Mouse (Mus musculus): ENCODE data around the gene Akr1b10.
"Not testable (repeated sequence)": the region's sequence is repeated elsewhere in the genome, so short reads cannot be mapped to it uniquely, and the experiment has no call there.

The Akr1b10 gene

DNA sequence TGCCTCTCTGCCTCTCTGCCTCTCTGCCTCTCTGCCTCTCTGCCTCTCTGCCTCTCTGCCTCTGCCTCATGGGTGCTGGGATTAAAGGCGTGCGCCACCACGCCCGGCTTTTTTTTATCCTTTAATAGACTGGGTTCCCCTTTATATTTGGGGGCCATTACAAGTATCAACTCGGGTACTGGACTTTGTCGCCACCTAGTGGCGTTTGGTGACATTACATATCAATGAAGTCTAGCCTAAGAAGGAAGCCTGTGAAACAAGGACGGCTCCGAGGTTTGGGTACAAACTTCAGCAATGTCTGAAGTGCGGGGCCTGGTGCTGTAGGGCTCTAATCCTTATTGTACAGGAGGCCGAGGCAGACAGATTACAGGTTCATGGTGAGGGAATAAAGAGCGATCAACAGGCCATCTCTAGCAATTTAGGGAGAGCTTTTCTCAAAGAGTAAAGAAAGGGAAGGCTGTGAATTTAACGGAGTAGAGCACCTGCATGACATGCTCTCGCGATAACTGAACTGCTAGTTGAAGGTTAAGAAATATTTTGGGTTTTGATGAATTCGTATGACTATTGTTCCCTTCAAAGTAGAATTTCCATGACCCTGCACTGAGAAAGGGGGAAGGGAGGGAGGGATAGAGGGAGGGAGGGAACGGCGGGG is 12.2 kb upstream of the Akr1b10 start:
- peak; percentile 91 for DNase-seq (ENCODE audit: low read depth)

DNA sequence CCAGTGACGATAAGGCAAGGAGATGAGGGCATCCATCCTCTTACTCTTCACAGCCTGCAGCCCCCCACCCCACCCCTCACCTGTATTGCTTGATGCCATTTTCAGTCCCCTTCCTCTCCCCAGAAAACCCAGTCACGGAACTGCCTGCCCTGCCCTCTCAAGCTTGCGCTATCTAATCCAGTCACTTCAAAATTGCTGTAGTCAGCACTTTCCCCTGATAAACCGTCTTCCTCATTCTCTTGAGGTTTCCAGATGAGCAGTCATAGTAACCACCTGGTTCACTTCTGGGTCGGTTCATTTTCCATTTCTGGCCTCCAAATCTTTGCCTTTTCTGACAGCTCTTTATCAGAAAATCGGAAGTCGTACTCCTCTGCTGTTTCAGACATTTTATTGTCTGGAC is 10.2 kb upstream of the Akr1b10 start:
- DNase-seq (ENCODE audit: low read depth) = no peak

DNA sequence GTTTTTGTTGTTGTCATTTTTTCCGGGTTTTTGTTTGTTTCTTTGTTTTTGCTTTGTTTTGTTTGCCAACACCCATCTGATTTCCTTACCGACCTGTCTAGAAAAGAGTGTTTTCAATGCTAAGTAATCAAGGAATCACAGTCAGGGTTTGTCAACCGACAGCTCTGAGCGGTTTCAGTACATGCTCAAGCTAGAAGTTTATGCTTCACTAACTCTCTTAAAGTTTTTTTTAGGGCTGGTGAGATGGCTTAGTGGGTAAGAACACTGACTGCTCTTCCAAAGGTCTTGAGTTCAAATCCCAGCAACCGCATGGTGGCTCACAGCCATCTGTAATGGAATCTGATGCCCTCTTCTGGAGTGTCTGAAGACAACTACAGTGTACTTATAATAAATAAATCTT is 8.1 kb upstream of the Akr1b10 start:
- not testable (repeated sequence) for DNase-seq (ENCODE audit: low read depth)

DNA sequence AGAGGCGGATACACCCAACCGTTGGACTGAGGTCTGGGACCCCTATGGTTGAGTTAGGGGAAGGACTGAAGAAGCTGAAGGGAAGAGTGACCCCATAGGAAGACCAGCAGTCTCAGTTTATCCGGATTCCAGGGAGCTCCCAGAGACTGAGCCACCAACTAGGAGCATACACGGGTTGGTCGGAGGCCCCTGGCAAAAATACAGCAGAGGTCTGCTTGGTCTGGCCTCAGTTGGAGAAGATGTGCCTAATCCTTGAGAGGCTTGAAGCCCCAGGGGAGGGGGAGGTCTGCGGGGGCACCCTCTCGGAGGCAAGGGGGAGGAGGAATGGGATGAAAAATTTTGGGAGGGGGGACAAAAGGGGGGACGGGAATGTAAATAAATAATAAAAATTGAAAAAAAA is 617 bp upstream of the Akr1b10 start:
- DNase-seq (ENCODE audit: low read depth) = no peak

DNA sequence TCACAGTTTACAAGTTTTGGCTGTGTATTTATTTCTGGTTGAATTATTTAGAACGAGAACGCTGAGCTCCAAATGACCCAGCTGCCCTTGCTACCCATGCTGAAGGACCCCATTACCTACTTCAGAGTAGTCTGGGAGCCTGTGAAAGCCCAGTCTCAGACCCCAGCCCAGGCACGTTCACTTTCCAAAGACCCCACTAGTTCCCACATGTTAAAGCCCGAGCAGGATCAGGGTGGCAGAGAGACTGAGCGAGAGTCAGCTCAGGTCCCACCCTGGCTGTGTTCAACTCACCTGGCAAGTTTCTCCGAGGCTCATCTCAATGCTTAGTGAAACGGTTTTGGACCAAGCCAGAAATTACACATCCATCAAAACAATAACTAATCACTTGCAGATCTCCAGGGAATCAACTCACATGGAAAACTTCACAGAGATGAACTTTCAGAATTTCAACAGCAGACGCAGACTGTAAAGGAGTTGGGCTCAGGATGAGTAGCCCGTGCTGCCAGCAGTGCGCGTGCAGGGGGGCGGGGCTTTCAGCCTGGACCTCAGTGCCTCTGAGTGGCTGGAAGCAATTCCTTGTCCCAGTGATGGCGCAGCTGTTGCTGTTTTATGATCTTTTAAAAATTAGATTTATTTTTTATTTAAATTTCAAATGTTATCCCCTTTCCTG is 818 bp downstream of the Akr1b10 start:
- peak; percentile 32 for DNase-seq (ENCODE audit: low read depth)

DNA sequence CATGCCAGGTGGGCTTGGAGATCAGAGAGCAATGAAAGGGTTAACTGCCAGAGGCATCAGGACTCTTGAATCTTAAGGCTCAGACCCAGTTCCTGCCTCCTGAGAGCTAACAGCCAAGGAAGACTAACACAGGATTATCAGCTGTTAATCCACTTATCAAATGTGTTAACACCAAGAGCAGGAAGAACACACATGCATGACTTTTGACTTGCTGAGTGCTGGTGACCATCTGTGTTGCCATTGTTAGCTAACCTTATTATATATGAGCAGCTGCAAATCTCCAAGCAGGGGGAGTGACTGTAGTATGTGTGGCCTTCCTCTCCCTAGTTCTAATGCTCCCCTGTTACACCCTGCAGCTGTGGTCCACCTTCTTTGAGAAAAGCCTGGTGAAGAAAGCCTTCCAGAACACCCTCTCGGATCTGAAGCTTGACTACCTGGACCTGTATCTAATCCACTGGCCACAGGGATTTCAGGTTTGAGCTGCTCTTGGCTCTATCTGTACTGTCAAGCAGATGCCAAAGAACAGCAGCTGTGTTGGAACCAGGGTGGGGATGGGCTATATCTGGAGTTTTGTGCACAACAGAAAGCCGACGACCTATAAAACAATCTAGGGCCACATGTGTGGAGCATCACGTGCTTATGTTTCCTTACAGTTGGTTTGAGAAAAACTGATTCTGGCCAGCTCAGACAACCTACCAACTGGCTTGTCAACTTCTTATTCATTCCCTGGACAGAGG is 4.6 kb downstream of the Akr1b10 start:
- DNase-seq (ENCODE audit: low read depth) = no peak

DNA sequence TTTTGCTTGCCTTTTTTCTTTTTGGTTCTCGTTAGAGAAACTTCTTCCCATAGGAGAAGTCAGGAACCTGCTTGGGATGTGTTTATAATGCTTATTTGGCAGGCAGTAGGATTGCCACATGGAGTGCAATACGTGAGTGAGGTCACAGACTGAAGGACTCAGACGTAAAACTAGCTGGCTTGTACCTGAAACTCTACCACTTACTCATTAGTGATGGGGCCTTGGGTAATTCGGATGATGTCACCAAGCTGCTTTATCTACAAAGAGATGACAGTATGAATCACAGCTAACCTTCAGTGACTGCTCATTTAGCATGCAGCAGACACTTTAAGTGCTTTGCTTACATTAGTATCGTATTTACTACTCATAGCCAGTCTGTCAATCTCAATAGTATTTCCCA is 11.9 kb downstream of the Akr1b10 start:
- no peak for DNase-seq (ENCODE audit: low read depth)

DNA sequence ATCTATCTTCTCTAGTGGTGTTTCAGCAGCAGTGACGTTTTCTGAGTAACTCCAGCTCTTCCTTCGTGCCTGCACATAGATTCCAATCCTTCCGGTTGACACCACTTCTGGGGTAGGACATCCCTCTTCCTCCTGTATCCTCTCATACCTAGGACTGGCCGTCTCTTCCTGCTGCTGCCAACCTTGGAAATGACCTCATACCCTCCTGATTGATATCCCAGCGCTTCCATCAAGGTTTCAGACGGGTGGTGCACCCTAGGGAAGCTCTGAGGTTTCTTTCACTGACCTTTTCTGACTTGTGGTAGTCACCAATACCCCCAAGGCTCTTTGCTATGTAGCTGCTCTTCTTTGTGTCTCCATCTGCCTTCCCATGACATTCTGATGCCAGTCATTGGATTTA is 14.4 kb downstream of the Akr1b10 start:
- DNase-seq (ENCODE audit: low read depth) = no peak

DNA sequence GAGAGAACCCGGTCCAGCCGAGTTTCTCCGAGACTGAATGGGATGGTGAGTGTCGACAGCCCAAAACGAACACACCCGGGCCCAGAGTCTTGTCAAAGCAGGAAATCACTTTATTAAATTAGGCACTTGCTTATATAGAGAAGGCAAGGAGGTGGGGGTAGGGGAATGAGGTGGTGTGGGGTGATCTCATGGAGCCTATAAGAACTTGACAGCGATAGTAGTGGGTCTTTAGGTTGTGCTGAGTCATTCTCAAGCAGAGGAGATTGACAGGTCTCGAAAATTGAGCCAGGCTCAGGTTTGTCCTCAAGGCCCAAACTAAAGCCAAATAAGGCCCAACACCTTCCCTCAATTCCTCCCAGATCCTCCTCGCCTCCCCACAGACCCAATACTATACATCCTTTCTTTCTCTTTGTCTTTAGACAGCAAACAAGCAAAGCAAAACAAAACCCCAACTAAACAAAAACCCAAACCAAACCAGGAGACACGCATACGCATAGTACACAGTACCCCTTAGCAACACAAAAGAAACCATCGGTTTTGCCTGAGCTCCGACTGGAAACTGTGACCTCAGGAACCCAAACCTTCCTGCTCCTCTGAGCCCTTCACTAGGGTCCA is 15.7 kb downstream of the Akr1b10 start:
- DNase-seq (ENCODE audit: low read depth) = no peak

DNA sequence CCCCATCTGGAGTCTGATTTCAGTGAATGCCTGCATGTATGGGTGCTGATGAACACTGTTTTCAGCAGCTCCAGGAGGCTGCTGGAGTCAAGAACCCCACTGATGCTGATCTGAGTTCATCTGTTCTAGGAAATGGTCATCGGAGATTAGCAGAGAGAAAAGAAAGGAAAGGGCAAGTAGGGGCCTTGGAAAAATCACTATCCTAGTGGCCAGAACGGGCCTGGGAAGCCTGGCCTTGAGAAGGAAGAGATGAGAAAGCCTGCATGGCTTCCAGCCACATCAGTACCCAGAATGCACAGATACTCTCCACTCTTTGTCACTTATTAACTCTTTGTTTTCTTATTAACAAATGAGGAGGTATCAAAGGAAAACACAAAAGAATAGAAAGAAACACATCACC is 16.7 kb downstream of the Akr1b10 start:
- no peak for DNase-seq (ENCODE audit: low read depth)

DNA sequence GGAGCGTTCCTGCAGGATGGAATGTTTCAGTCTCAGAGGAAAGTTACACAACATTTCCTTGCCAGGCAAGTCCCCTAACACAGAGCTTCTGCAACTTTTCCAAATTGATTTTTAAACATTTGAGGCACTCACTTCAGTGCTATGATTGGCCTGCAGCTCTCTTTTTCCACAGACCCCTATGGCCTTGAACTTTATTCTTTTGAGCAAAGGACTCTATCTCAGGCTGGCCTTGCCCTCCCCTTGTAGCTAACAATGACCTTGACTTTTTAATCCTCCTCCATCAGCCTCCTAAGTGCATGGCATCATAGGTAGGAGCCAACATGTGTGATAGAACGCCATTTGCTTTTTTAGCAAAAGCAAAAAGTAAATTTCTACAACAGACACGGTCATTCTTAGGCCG is 22.7 kb downstream of the Akr1b10 start:
- no peak for DNase-seq (ENCODE audit: low read depth)

DNA sequence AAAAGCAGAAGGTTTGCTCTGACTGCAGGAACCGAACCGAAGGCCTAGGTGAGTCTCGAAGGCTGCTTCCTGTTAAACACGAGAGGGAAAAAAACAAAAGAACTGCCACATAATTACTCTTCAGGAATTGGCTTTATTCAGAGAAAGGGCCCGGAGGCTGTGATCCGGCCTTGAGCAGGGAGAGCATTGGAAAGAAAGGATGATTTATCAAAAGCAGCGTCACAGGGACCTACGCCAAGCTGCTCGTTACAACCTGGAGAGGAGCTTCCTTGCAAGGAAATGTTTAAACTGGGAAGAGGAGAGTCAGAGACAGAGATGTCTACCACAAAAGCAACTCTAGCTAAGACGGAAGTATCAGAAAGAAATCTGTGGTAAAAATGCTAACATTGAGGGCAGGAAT is 23.4 kb downstream of the Akr1b10 start:
- no peak for DNase-seq (ENCODE audit: low read depth)

DNA sequence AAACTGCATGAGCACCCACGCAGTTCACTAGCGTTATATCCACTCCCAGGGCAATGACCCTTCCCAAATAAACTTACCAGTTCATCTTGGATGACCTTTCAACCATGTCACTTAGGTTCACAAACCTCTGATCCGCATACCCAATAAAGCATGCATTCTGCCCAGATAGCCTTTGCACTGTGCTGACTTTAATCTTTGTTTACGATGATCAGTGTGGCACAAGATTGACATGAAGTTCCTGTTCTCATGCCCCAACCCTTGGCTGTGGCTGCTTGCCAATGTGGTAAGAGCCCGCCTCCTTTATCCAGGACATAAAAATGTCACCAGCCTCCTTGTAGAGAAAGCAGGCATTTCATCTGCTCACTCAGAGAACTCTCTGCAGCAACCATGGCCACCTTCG is 28.0 kb downstream of the Akr1b10 start, which contains the start of gene Akr1b7:
Gene Akr1b7 (plus strand): TSS at position 312 of the 400 bp plus-strand sequence.
- no peak for DNase-seq (ENCODE audit: low read depth)

DNA sequence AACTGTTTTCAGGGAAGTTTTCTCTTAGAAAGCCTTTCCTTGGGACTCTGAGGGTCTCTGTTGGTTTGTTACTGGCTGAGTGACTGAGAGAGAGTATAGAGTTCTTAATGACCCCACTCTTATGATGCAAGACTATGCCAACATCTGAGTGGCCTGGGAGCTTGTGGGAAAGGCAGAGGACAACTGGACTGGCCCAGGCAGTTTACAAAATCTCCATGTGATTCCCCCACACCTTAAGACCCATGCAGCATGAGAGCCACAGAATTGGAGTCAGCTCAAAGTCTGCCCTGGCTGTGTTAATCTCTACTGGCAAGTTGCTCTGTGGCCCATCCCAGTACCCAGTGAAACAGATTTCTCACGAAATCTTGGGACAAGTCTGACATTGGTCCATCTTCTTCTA is 28.7 kb downstream of the Akr1b10 start:
- no peak for DNase-seq (ENCODE audit: low read depth)

DNA sequence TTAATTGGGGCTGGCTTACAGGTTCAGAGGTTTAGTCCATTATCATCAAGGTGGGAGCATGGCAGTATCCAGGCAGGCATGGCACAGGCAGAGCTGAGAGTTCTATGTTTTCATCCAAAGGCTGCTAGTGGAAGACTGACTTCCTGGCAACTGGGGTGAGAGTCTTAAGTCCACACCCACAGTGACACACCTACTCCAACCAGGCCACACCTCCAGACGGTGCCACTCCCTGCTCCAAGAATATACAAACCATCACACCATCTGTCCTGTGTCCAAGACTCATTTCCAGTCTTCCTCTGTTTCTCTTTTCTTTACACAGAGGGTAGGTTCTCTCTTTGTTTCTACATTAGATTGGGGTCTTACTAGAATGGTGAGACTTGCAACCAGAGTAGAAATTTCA is 29.4 kb downstream of the Akr1b10 start:
- not testable (repeated sequence) for DNase-seq (ENCODE audit: low read depth)

DNA sequence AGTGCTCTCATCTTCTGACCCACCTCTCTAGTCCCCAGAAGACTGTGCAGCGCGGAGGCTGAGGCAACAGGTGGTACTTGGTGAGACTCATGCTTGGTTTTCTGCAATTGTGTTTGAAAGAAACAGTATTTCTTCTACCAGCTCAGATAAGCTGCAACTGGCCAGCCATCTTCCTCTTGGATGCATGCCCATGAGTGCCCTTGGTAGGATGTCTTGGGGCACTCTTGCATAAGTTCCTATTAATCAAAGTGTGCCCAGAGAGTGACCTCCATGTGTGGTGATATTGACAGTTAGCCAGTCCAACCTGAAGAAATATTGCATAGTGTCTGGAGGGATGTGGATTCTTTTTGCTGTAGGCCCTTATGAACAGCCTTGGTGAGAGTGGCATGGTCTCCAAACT is 32.5 kb downstream of the Akr1b10 start:
- no peak for DNase-seq (ENCODE audit: low read depth)

DNA sequence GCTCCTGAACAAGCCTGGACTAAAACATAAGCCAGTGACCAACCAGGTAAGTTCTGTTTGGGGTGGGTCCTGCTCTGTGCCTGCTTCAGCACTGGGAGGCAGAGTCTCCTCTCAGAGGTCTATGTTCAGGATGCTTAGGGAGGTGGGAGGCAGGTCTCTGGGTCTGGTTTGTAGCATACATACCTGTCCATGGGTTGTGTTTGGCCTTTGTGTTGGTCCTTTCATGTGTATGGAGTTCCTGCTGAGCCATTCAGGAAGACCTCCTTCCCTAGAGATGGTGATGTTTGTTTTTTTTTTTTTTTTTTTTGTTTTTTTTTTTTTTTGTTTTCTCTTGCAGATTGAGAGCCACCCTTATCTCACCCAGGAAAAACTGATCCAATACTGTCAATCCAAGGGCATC is 35.1 kb downstream of the Akr1b10 start:
- DNase-seq (ENCODE audit: low read depth) = no peak

DNA sequence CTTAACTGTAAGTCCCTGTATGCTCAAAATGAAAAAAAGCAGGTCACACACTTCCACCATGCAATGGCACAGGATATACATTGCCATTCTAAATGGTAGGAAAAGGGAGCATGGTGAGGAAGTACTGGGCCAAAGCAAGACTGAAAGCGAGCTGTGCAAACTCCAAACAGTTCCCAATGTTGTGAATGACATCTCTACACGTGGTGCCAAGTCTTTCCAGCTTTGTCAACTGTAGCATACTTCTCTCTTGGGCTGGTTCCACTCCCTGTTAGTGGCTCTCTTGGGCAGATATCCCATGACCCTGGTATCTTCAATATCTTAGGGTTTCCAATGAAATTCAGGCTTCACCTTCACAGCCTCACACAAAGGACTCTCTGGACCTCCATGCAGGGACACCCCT is 55.0 kb downstream of the Akr1b10 start:
- DNase-seq (ENCODE audit: low read depth) = no peak

DNA sequence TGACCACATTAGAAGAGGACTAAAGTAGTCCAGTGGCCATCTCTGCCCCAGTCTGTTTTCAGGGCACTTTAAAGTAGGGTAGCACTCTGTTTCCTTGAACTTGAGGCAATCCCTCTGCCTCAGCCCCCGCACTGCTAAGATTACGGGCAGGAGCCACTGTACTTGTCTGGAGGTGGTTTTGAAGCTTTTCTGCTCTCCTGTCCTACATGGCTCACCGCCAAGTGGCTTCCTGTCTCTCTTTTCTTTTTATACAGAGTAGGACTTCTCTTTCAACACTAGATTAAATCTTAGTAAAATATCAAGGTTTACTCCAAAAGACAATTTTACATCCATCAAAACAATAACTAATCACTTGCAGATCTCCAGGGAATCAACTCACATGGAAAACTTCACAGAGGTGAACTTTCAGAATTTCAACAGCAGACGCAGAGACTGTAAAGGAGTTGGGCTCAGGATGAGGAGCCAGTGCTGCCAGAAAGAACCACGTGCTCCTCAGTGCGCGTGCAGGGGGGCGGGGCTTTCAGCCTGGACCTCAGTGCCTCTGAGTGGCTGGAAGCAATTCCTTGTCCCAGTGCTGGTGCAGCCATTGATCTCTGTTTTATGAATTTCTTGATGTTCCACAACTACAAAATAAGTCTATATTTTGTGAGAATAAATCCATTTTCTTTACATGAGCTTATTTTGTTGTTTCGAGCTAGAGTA is 57.7 kb downstream of the Akr1b10 start:
- peak; percentile 27 for DNase-seq (ENCODE audit: low read depth)

DNA sequence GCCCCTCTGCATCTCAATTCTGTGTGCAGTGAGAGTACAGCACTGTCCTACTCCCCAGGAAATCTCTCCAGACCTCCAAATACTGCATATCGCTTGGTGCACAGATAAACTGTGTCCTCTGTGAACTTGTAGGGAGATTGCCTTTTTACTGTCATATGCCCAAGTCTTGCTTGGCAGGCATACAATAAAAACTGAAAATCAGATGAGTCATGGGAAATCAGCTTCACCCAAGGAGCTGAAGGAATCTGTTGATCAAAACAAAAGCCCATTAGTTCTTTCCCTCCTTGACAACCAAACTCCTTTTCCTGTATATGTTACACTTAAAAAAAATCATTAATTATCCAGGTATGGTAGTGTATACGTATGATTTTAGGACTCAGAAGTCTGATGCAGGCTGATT is 59.8 kb downstream of the Akr1b10 start:
- DNase-seq (ENCODE audit: low read depth) = no peak
